Mouse (Mus musculus) heart, embryonic 15.5 days (tissue): ENCODE measurements around the gene Hk1. TPM values are rescaled to one million over a fixed set of nuclear protein-coding genes. Genes with fewer than 3 reads are reported as not detected.

Experiments used
- ATAC-seq: fragments of 200-750 bp; cut with Nextera tagmentation; replicated peaks from 2 replicates; pipeline ENCODE4 v1.8.0; 2017; ENCODE audit warnings: low read depth, moderate TSS enrichment; ENCODE audit not compliant: insufficient number of reproducible peaks, insufficient read depth, low FRiP score
- H3K27ac ChIP-seq: fragments of 300-500 bp; sonication (generic); 2 replicates; pipeline ENCODE4 v1.5.1; 2015; ENCODE audit warnings: mild to moderate bottlenecking, inconsistent platforms
- H3K27me3 ChIP-seq: fragments of 300-500 bp; sonication (generic); 2 replicates; pipeline ENCODE4 v1.6.1; 2015; ENCODE audit warnings: inconsistent platforms
- H3K36me3 ChIP-seq: fragments of 300-500 bp; sonication (generic); 2 replicates; pipeline ENCODE4 v1.6.1; 2015; ENCODE audit warnings: mild to moderate bottlenecking, inconsistent platforms
- H3K4me1 ChIP-seq: fragments of 300-500 bp; sonication (generic); replicated peaks from 2 replicates; pipeline ENCODE4 v1.6.1; 2015; ENCODE audit warnings: inconsistent platforms
- H3K4me2 ChIP-seq: fragments of 300-500 bp; sonication (generic); 2 replicates; pipeline ENCODE4 v1.6.1; 2015; ENCODE audit warnings: inconsistent platforms, mild to moderate bottlenecking, moderate library complexity
- H3K4me3 ChIP-seq: fragments of 300-500 bp; sonication (generic); 2 replicates; pipeline ENCODE4 v1.5.1; 2015; ENCODE audit warnings: mild to moderate bottlenecking, inconsistent platforms
- H3K9ac ChIP-seq: fragments of 300-500 bp; sonication (generic); 2 replicates; pipeline ENCODE4 v1.6.1; 2015; ENCODE audit warnings: mild to moderate bottlenecking, inconsistent platforms
- H3K9me3 ChIP-seq: fragments of 300-500 bp; sonication (generic); replicated peaks from 2 replicates; pipeline ENCODE4 v1.6.1; 2016; ENCODE audit warnings: inconsistent platforms
- WGBS: fragments of 180-500 bp; shearing (Covaris S2); methylation state at CpG from one replicate; pipeline ENCODE4 v1.1.7; 2015; ENCODE audit warnings: mixed read lengths; 5-methylcytosine and 5-hydroxymethylcytosine counted together
- polyA plus RNA-seq: library from polyadenylated mRNA; unstranded; fragments of >200 nt; fragmentation: Nextera tagmentation; extraction: Ambion mirVana; gene quantifications from 2 replicates; pipeline ENCODE4 v1.2.1, GENCODE M21; 2015

The Hk1 gene
- polyA plus RNA-seq: 186 and 190 TPM in 2 replicates

DNA sequence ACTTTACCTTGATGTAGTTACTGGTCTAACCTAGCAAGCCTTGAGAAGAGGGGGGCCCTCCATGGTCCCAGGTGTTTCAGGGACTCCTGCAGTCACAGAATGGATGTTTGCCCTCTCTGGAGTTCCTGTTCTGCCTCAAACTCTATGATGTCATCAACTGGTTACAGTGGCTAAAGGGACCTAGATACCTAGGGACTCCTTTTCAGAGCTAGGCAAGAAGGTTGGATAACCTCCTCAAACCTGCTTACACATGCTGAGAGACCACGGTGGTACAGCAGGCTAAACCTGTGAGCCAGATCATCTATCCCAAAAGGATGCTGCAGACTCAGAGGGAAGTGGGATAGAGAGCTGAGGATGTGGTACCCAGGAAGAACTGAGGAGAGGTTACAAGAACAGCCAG, at the start of gene Hk1:
TSS of gene Hk1 (minus strand) at position 101 of the 400 bp plus-strand sequence.
- H3K36me3 ChIP-seq: no peaks in the 10 kb centered on the region
- no peak within 1 kb of the TSS for H3K4me3 ChIP-seq
- H3K27ac ChIP-seq: no peak within 1 kb of the TSS
- WGBS: 88% methylated on average over 1 of the region's 1 CpGs
- no peaks in the 10 kb centered on the region for H3K4me1 ChIP-seq
- no peak within 1 kb of the TSS for H3K9ac ChIP-seq
- ATAC-seq: no peak
- H3K9me3 ChIP-seq: no peaks in the 10 kb centered on the region
- H3K27me3 ChIP-seq: peaks cover 6% of the 10 kb centered on the region; the same call in 1 of the 2 replicates
- H3K4me2 ChIP-seq: no peak within 1 kb of the TSS

DNA sequence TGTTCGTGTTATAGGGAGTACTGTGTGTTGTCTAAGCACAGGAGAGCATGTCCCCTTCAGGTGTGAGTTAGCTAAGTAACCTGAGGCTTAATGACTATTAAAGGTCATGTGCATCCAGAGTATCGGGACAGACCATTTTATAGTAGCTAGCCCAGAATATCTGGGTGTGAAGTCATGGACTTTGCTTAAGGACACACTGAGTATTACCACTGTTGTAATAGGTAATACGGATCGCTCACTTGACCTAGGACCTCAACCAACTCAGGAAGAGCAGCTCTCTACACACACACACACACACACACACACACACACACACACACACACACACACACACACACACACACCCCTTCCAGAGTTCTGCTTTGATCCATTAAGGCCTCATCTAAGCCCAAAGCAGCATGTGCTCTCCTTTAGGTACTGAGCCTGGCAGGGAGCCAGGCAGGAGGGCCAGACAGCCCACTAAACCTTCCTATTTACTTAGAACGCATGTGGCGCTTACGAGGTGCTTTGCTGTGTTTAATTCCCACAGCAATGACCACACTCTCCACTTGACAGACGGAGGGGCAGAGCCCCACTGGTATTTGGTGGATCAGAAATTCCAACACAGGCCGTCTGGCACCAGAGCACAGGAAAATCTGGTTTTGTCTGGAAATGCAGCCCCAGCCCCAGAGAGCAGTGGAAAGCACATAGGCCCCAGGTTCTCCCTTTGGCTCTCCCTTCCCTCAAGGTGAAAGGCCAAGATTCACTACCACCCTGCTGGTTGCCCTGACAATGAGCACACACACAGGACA, 45.6 kb upstream of the Hk1 start:
- WGBS: 47% methylated on average over 9 of the region's 9 CpGs
- no peak overlapping the region for H3K9ac ChIP-seq
- peaks cover 14% of the 10 kb centered on the region for H3K4me1 ChIP-seq
- no peak overlapping the region; the same call in 1 of the 2 replicates for H3K27ac ChIP-seq
- no peak overlapping the region for H3K4me2 ChIP-seq
- H3K9me3 ChIP-seq: no peaks in the 10 kb centered on the region
- H3K4me3 ChIP-seq: no peak overlapping the region
- peaks cover 24% of the 10 kb centered on the region for H3K36me3 ChIP-seq
- no peaks in the 10 kb centered on the region for H3K27me3 ChIP-seq
- ATAC-seq: no peak

DNA sequence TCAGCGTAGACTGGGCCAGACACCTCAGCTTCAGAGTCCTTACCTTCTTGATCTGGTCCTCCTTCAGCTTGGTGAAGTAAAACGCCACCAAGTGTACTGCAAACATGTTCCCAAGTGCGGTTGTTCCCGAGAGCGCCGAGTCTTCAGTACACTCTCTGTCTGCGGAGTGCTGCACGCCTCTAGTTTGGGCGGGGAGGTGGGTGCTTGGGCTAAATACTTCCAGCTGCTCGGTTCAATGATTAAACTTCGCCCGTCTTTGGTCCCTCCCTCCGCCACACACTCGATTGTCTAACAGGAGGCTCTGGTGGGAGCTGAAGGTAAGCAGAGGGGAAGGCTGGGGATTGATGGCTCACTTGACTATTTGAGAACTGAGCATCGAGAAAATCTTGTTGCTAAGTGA, 42.5 kb upstream of the Hk1 start, which contains the start of gene Hkdc1:
TSS of gene Hkdc1 (minus strand) at position 237 of the 400 bp plus-strand sequence.
- Histone ChIP-seq H3K27me3 (no peaks in the 10 kb centered on the region), H3K9me3 (no peaks in the 10 kb centered on the region), H3K4me1 (peaks cover 14% of the 10 kb centered on the region), H3K36me3 (no peaks in the 10 kb centered on the region), H3K9ac (no peak within 1 kb of the TSS), H3K27ac (peak within 1 kb of the TSS; percentile 52; the same call in 1 of the 2 replicates), H3K4me2 (no peak within 1 kb of the TSS), H3K4me3 (no peak within 1 kb of the TSS)
- WGBS: 61% methylated on average over 15 of the region's 15 CpGs
- ATAC-seq: no peak

DNA sequence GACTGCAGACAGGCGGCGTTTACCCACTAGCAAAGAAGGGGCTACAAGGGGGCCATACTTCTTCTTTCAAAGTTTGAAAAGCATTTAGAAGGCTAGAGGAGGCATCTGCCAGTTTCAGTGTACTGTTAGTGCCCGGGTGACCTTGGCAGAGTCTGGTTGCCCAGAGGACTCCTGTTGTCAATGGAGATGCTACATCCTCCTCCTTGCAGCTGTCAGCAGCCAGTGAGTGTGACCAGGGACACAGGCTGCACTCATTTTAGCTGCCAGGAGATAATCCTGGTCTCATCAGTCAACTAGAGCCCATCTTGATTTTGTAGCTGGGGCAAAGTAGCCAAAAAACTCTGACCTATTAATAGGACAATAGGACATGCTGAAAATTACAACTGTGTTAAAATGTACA, 41.4 kb upstream of the Hk1 start:
- peak overlapping the region; percentile 52 for H3K27ac ChIP-seq
- no peak overlapping the region for H3K9ac ChIP-seq
- no peak overlapping the region for H3K4me3 ChIP-seq
- peaks cover 14% of the 10 kb centered on the region for H3K4me1 ChIP-seq
- H3K4me2 ChIP-seq: no peak overlapping the region
- peak; percentile 58; the same call in 1 of the 2 replicates for ATAC-seq
- no peaks in the 10 kb centered on the region for H3K36me3 ChIP-seq
- no peaks in the 10 kb centered on the region for H3K9me3 ChIP-seq
- no peaks in the 10 kb centered on the region for H3K27me3 ChIP-seq
- WGBS: 49% methylated on average over 3 of the region's 3 CpGs

DNA sequence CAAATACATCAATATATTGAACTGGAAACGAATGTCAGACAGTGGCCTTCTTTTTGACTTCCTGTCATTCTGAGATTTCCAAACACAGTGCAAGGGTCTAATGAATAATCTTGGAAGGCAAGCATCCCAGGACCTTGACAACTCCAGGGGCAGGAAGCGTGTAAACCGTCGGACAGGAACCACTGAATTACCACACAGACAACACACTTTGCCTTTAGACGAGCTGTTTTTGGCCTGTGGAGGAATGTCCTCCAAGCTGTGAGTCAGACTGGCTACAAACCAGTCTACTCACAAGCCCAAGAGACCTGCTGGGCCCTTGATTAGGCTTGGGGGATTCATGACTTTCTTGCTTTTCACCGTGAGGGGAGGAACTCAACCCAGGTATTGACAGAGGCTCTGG, 40.7 kb upstream of the Hk1 start:
- 54% methylated on average over 6 of the region's 6 CpGs for WGBS
- Histone ChIP-seq H3K4me3 (no peak overlapping the region), H3K27me3 (no peaks in the 10 kb centered on the region), H3K4me2 (no peak overlapping the region), H3K4me1 (peaks cover 11% of the 10 kb centered on the region), H3K9me3 (no peaks in the 10 kb centered on the region), H3K36me3 (no peaks in the 10 kb centered on the region), H3K27ac (no peak overlapping the region), H3K9ac (no peak overlapping the region)
- ATAC-seq: no peak

DNA sequence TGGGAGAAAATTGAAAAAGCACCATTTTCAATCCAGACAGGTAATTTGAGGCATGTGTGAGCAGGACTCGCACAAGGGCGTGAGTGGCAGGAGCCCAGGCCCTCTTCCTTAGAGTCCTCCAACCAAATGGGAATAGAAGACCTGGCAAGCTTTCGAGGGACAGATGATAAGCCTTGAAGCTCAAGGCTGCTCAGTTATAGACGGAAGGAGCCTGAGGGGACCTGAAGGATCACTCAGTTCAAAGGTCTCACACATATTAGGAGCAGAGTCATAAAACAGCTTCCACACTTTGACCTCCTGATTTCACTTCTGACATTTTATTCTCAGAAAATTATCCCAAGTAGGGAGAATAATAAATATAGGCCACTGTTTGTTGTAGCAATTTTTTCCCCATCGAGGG, 39.7 kb upstream of the Hk1 start:
- Histone ChIP-seq H3K4me1 (peaks cover 9% of the 10 kb centered on the region), H3K27me3 (no peaks in the 10 kb centered on the region), H3K4me2 (no peak overlapping the region), H3K36me3 (no peaks in the 10 kb centered on the region), H3K9me3 (no peaks in the 10 kb centered on the region), H3K9ac (no peak overlapping the region), H3K27ac (no peak overlapping the region), H3K4me3 (no peak overlapping the region)
- ATAC-seq: no peak
- WGBS: 80% methylated on average over 5 of the region's 5 CpGs

DNA sequence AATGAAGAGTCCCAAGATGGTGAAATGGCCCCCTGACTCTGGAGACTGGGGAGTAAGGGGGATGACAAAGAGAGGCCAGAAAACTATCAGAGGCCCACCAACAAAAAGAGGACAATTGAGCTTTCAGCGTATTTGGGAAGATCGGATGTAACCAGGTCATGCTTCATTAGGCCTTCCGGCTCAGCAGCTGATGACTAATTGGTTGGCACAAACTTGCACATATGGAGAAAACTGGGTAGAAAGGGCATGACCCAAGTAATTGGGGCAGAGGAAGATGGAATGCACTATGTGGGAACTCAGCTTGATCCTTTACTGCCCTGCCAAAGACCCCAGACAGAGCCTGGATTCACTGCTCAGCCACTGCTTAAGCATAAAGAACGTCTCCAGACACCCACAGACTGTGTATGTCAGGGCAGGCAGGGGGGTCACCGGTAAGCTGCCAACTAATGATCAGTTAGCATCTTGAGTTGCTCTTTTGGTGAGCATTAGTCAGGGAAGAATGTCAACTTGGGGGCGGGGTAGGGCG, 39.2 kb upstream of the Hk1 start:
- WGBS: 85% methylated on average over 7 of the region's 7 CpGs
- no peak overlapping the region for H3K9ac ChIP-seq
- ATAC-seq: no peak
- no peak overlapping the region for H3K4me2 ChIP-seq
- peaks cover 9% of the 10 kb centered on the region for H3K4me1 ChIP-seq
- H3K4me3 ChIP-seq: no peak overlapping the region
- no peaks in the 10 kb centered on the region for H3K27me3 ChIP-seq
- H3K36me3 ChIP-seq: no peaks in the 10 kb centered on the region
- H3K9me3 ChIP-seq: no peaks in the 10 kb centered on the region
- H3K27ac ChIP-seq: no peak overlapping the region

DNA sequence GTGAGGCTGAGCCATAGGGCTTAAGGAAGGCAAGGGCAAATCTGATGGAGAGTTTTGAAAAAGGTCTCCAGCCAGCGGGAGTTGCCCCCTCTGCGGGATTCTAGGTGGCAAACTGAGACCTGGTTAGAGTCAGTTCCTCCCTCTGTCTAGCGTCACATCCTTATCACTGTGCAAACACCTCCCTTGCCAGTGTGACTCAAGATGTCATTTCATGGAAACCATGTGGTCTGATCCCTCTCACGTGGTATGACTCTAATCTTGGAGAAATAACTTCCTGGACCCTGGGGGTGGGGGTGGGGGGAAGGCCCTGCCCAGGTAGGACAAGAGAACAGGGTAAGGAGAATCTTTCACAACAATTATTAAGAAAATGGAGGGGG, 33.9 kb upstream of the Hk1 start:
- Histone ChIP-seq H3K27ac (no peak overlapping the region), H3K9me3 (no peaks in the 10 kb centered on the region), H3K9ac (no peak overlapping the region), H3K4me3 (no peak overlapping the region), H3K4me2 (no peak overlapping the region), H3K36me3 (no peaks in the 10 kb centered on the region), H3K4me1 (peaks cover 13% of the 10 kb centered on the region), H3K27me3 (peaks cover 5% of the 10 kb centered on the region; the same call in 1 of the 2 replicates)
- WGBS: 9% methylated on average over 4 of the region's 4 CpGs
- ATAC-seq: no peak; the same call in 1 of the 2 replicates

DNA sequence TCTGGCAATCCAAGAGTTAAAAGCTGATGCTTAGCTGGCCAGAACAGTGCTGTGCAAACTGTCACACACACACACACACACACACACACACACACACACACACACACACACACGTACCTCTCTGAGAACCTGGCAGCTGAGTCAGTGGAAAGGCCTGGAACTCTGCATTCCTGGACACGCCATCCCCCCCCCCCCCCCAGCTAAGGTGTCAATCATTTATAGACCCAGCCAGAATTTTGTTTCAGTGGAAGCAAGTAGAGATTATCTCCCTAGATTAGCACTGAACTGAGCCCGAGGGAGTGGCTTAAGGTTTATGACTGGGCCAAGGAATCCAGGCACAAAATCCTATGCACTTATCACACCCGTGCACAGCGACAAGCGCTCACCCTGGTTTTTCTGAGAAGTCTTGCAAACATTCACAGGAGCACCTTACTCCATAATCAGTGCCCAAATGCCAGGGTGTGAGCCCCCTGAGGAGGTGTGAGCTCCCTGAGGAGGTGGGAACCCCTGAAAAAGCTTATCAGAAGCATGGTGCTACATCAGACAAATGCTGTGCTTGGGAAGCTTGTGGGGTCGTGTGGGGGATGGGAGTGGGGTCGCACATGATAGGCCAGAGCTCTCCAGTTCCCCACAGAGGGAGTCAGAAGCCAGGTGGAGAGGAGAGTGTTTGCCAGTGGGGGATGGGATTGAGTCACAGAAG, 33.3 kb upstream of the Hk1 start:
- Histone ChIP-seq H3K4me2 (no peak overlapping the region), H3K9me3 (no peaks in the 10 kb centered on the region), H3K27ac (peak overlapping the region; percentile 42; the same call in 1 of the 2 replicates), H3K27me3 (peaks cover 5% of the 10 kb centered on the region; the same call in 1 of the 2 replicates), H3K4me1 (peaks cover 13% of the 10 kb centered on the region), H3K9ac (no peak overlapping the region), H3K36me3 (no peaks in the 10 kb centered on the region), H3K4me3 (no peak overlapping the region)
- 5% methylated on average over 8 of the region's 8 CpGs for WGBS
- ATAC-seq: no peak

DNA sequence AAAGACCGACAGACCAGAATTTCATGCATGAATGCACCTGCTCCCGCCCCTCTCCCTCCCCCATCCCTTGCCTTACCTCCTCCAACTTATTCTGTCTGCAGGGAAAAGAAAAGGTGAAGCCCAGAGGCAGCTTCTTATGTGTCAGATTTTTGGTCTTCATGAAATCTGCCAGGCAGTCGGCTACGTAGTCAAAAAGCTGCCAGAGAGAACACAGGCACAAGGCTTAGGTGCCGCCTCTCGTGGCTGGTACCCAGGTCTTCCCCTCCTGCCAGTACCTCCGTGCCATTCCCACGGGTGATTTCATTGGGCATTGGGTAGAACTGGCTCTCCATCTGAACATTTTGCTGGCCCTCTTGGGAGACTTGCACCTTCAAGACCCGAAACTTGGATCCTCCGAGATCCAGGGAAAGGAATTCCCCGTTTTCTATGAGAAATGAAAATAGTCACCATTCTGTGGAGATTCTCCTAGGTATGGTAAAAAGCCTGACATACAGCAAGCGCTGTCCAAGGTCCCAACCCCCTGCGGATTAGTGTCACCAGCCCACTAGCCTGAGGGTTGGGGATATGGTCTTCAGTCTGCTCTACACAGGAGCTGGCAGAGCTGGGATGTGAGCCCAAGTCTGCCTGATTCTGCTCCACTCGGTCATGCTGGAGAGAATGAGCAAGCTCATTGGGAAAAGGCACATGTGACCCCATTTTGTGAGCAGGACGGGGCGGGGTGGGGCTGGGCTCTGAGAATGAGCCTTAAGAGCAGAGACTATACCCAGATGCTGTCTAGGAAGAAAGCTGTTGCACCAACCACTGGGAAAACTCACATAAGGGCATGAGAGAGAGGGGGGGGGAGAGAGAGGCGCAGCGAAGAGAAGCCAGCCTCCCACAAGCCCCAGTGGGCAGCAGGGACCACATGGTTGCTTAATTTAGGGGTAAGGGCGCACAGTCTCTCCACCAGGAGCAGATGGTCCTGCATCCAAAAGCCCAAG, 32.0 kb upstream of the Hk1 start:
- Histone ChIP-seq H3K4me1 (peaks cover 13% of the 10 kb centered on the region), H3K27me3 (peaks cover 16% of the 10 kb centered on the region), H3K36me3 (no peaks in the 10 kb centered on the region), H3K4me3 (no peak overlapping the region), H3K9me3 (no peaks in the 10 kb centered on the region), H3K4me2 (no peak overlapping the region), H3K27ac (no peak overlapping the region), H3K9ac (no peak overlapping the region)
- WGBS: 63% methylated on average over 19 of the region's 19 CpGs
- no peak for ATAC-seq
